Mouse (Mus musculus) lung, postnatal 36 days (tissue): ENCODE measurements at regions not wholly inside any gene's neighbourhood (a gene's known extent, or its start where the extent isn't known, plus 50 kb on each side); places are given as distances from the start of the nearest gene placed in this dataset.

ENCODE experiments used
- DNase-seq: peaks from one replicate; pipeline ENCODE4 v3.0.0; 2022; ENCODE audit warnings: mixed read lengths

GRCm38 (mm10) chr5:69877100-69877499 lies 285.0 kb upstream of the Gnpda2 start:
- DNase-seq, result no peak

- DNase-seq, result no peak
Measured at GRCm38 (mm10) chr5:69863027-69863426, 270.9 kb upstream of the Gnpda2 start.

GRCm38 (mm10) chr5:69844809-69845208 lies 252.7 kb upstream of the Gnpda2 start:
- DNase-seq, result no peak

DNA sequence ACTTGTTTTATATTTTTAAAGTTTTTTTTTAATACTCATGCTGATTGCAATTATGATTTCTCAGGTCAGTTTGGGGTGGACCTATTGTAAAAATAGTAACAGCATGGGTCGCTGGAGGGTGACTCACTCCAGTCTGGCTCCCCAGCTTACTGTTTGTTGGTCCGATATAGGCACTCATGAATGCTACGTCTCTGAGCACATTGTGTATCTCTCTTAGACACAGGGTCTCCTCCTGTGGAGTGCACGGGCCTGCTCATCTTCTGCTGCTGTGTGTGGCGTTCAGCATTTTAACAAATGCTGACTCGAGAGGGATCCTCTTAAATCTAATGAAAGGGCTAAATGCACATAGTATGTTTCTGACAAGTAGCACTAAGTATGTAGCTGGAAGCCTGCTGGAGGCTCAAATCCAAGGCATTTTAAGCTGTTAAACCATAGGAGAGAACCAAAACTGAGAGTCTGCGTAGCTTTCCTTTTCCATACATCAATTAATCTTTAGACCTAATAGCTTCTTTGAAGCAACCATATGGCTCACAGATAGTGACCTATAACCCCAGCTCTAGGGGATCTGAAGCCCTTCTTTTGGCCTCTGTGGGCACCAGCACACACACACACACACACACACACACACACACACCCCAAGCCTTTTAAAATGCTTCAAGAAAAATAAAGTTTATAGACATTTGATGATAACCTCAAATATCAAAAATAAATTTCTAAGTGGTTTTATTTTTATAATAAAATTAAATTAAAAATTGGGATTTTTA lies 246.0 kb upstream of the Gnpda2 start:
- no peak for DNase-seq

DNA sequence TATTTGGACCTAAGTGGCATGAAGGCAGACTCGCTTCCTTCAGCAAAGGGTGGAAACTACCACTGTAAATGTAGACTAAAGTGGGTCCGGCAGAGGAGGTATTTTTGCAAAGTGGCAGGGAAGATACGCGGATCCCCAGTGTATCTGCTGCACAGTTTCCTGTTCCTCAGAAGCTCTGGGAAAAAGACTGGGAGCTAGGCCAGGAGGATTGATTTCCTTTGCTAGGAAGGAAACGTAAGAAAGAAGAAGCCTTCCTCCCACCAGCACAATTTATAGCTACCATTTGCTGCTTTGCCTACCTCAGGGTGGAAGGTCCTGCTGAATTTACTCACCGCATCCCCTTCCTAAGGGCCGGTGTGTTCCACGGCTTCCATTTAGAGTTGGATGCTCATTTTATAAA lies 244.2 kb upstream of the Gnpda2 start:
- DNase-seq, result no peak

- no peak for DNase-seq
Measured at GRCm38 (mm10) chr5:69835162-69835561, 243.0 kb upstream of the Gnpda2 start.

- no peak for DNase-seq
Measured at GRCm38 (mm10) chr5:69817778-69818177, 225.6 kb upstream of the Gnpda2 start.

GRCm38 (mm10) chr5:69817035-69817434 lies 224.9 kb upstream of the Gnpda2 start:
- DNase-seq, result no peak

DNA sequence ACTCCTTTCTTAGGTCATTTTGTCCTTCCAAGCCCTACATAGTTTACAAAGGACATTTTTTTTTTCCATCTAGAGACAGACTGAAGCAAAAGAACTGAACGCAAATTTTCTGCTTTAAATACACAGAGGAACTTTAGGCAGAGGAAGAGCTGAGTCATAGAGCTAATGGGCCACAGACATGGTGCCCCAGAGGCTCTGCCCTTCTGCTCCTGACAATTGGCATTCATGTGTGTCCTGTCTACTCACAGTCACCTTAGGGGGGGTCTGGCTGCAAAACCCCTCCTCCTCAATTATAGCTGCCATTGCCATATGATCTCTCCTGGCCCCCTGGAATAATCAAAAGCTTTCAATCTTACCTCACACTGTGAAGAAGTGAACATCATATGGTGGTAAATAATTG lies 223.2 kb upstream of the Gnpda2 start:
- no peak for DNase-seq

DNA sequence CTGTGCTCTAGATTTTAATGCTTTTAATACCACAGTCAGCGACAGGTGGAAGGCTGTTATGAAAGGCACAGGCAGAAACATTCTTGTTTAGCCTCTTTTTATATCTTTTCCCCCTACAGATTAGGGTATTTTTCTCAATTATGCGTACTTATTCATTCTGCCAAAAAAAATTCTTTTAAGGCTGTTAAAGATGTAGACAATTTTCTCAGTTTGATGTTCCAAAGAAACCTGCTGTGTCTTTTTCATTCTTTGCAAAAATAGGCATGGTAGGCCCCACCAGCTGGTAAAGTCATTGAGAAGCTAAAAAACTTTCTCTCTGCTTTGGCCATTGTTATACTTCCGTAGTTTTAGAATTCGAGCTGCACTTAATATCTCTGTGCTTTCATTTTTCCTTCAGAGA lies 210.5 kb upstream of the Gnpda2 start:
- no peak for DNase-seq

DNA sequence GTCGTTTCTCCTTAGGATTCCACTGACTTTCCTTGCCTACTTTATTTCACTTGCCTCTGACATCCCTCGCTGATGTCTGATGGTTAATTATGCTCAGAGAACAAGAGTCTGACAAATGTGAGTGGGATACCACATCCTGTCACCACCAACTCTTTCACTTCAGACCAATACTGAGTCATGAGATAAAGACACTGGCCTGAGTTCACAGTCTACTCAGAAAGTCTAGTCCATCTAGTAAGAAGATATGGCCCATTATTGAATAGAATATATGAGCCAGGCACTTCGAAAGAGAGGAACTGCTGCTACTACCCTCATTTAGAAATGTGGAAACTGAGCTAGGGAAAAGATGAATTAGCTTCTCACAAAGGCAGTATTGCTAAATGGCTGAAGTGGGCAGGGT lies 210.0 kb upstream of the Gnpda2 start:
- DNase-seq, result no peak

DNA sequence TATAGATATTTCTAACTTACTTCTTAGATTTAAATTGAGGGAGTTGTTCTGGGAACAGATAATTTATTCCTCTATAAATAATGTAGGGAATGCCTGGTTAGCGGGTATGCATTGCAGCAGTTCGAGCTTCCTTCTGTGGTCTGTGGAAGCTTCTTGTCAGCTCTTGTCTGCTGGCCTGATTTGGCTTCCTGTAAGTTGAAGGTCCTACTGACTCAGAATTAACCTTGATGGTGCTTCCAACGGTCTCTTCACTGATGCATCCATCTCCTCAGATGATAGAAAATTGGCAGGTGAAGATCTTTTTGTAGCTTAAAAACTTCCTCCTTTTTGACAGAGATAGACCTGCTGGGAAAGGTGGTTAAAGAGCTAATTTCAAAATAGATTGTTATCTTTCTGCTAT lies 203.2 kb upstream of the Gnpda2 start:
- no peak for DNase-seq

- DNase-seq, result no peak
Measured at GRCm38 (mm10) chr5:69794641-69795040, 202.5 kb upstream of the Gnpda2 start.

- no peak for DNase-seq
Measured at GRCm38 (mm10) chr5:69756769-69757485, 164.8 kb upstream of the Gnpda2 start.

GRCm38 (mm10) chr5:69756360-69756759 lies 164.2 kb upstream of the Gnpda2 start:
- no peak for DNase-seq

DNA sequence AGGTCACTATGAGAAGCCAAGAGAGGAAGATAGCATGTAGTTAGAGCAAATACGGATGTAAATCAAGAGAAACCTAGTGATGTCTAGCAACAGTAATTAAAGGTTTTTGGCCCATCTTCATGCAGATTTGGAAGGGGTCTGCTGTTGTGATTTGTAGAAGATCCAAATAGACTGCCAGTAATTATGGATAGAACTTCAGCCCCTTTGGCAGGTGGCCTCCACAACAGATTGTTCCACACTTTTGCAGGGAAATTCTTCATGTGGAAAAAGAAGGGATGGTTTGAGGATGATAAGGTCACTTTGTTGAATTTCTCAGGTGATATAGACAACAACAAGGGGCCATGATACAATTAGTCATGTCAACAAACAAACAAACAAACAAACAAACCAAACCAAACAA lies 148.4 kb upstream of the Gnpda2 start:
- no peak for DNase-seq

- DNase-seq, result no peak
Measured at GRCm38 (mm10) chr5:69721351-69722006, 129.3 kb upstream of the Gnpda2 start.

GRCm38 (mm10) chr5:69716087-69716486 lies 123.9 kb upstream of the Gnpda2 start:
- no peak for DNase-seq

GRCm38 (mm10) chr5:69707099-69707498 lies 115.0 kb upstream of the Gnpda2 start:
- no peak for DNase-seq

- DNase-seq, result no peak
Measured at GRCm38 (mm10) chr5:69705168-69705532, 113.0 kb upstream of the Gnpda2 start.

GRCm38 (mm10) chr5:69704261-69705167 lies 112.4 kb upstream of the Gnpda2 start:
- peak; percentile 16 for DNase-seq

- DNase-seq, result no peak
Measured at GRCm38 (mm10) chr5:69678770-69679169, 86.6 kb upstream of the Gnpda2 start.

DNA sequence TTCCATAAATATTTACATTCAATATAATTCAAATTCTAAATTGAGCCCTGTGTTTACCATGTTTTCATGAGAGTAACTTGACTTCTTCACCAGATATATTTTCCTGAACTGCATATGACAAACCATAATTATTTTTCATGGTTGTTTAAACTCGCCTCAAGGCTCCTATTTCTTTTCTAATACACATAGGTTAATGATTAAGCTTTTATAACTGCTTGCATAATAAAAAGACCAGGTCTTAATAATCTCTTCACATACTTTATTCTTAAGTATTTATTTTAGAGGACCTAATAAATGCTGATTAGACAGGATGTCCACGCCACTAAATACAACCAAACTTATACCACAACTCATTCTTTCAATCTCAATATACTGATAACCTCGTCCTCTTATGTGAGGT lies 86.1 kb upstream of the Gnpda2 start:
- no peak for DNase-seq
